Mouse (Mus musculus) liver, embryonic 12.5 days (tissue): Measurements from ENCODE around the gene Asb16. TPM values are rescaled to one million over a fixed set of nuclear protein-coding genes. Genes with fewer than 3 reads are reported as not detected.

Experiments used
- ATAC-seq: fragments of 200-750 bp; cut with Nextera tagmentation; 2 replicates; pipeline ENCODE4 v1.8.0; 2017; ENCODE audit warnings: moderate number of reproducible peaks, mild to moderate bottlenecking, moderate library complexity
- H3K27ac ChIP-seq: fragments of 300-500 bp; sonication (generic); 2 replicates; pipeline ENCODE4 v1.5.1; 2016; ENCODE audit warnings: mild to moderate bottlenecking
- H3K27me3 ChIP-seq: fragments of 300-500 bp; sonication (generic); replicated peaks from 2 replicates; pipeline ENCODE4 v1.6.1; 2016; ENCODE audit warnings: mild to moderate bottlenecking, moderate library complexity
- H3K36me3 ChIP-seq: fragments of 300-500 bp; sonication (generic); 2 replicates; pipeline ENCODE4 v1.6.1; 2016; ENCODE audit warnings: mild to moderate bottlenecking, moderate library complexity
- H3K4me1 ChIP-seq: fragments of 300-500 bp; sonication (generic); 2 replicates; pipeline ENCODE4 v1.6.1; 2016
- H3K4me2 ChIP-seq: fragments of 300-500 bp; sonication (generic); 2 replicates; pipeline ENCODE4 v1.6.1; 2016; ENCODE audit warnings: mild to moderate bottlenecking, moderate library complexity
- H3K4me3 ChIP-seq: fragments of 300-500 bp; sonication (generic); 2 replicates; pipeline ENCODE4 v1.5.1; 2016; ENCODE audit warnings: mild to moderate bottlenecking, moderate library complexity
- H3K9ac ChIP-seq: fragments of 300-500 bp; sonication (generic); 2 replicates; pipeline ENCODE4 v1.6.1; 2016; ENCODE audit warnings: mild to moderate bottlenecking, moderate library complexity
- H3K9me3 ChIP-seq: fragments of 300-500 bp; sonication (generic); replicated peaks from 2 replicates; pipeline ENCODE4 v1.6.1; 2016; ENCODE audit warnings: mild to moderate bottlenecking, moderate library complexity
- WGBS: fragments of 180-500 bp; shearing (Covaris S2); methylation state at CpG from one replicate; pipeline ENCODE4 v1.1.7; 2016; ENCODE audit not compliant: insufficient replicate concordance; 5-methylcytosine and 5-hydroxymethylcytosine counted together
- polyA plus RNA-seq: library from polyadenylated mRNA; unstranded; fragments of >200 nt; fragmentation: Nextera tagmentation; extraction: Ambion mirVana; gene quantifications from 2 replicates; pipeline ENCODE4 v1.2.1, GENCODE M21; 2016

Asb16 gene
- polyA plus RNA-seq, 1 experiment from 2014 or later, result 0.05 TPM

DNA sequence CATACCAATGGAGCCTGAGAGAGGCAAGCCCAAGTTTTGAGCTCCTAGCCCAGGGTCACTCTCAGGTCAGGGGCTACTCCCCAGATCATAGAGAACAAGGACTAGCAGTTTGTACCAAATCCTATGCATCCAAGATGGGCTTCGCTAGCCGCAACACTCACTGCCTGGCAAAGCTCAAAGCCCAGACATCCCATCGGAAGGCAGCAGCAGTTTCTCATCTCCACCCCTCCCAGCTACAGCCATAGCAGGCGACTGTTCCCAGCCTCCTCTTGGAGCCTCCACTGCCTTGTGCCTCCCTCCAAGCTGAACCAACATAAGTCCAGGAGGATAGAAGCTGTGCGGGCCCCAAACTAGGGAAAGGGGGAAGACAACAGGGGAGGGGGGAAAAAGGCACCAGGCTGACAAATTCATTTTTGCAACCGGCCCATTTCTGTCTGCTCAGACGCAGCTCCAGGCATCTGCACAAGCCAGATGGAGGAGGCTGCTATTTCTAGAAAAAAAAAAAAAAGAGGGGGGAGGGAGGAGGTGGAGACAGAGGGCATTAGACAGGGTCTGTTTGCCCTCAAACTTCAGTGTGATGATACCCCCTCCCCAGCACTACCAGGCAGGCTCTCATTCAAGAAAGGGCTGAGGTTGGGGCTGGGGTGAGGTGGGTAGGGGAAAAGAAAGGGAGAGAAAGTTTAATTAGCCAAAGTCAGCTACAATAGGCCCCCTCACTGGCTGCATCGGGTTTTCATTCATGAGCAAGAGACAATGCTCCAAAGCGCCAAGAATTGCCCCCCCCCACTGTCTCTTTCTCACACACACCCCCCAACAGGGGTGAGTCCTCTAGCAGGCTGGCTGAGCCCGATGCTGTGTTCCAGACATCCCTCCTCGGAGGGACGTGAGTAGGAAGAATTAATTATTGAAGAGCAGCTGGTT, 41.0 kb upstream of the Asb16 start:
- peak overlapping the region; percentile 98 for H3K4me2 ChIP-seq
- no peaks in the 10 kb centered on the region for H3K9me3 ChIP-seq
- H3K4me1 ChIP-seq, result peaks cover 62% of the 10 kb centered on the region
- H3K27ac ChIP-seq, result no peak overlapping the region
- no peaks in the 10 kb centered on the region for H3K36me3 ChIP-seq
- H3K4me3 ChIP-seq, result peak overlapping the region; percentile 89
- peaks cover 61% of the 10 kb centered on the region for H3K27me3 ChIP-seq
- H3K9ac ChIP-seq, result 0 out of 2 replicates have a peak overlapping the region, but pooled peaks have one; percentile 12
- WGBS, result 49% methylated on average over 12 of the region's 12 CpGs
- ATAC-seq, result no peak

DNA sequence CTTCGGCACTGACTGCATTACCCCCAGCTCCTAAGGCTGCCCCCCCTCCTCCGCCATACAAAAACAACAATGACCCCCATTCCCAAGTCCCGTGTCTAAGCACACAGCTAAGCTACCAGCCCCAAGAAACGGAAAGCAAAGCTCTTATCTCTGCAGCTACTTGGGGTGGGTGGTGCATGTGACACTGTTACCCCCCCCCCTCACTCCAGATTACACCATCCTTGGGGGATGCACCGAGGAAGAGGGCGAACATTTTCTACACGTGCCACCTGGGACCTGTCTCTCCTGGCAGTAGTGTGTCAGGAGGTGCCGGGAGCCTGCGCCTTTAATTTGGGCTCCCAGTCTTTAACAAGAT, 40.4 kb upstream of the Asb16 start:
- H3K27me3 ChIP-seq, result peaks cover 61% of the 10 kb centered on the region
- peak overlapping the region; percentile 89 for H3K4me3 ChIP-seq
- H3K4me2 ChIP-seq, result peak overlapping the region; percentile 98
- H3K9ac ChIP-seq, result peak overlapping the region; percentile 19; the same call in 1 of the 2 replicates
- H3K4me1 ChIP-seq, result peaks cover 56% of the 10 kb centered on the region
- no peaks in the 10 kb centered on the region for H3K36me3 ChIP-seq
- H3K9me3 ChIP-seq, result no peaks in the 10 kb centered on the region
- 0 out of 2 replicates have a peak overlapping the region, but pooled peaks have one; percentile 20 for H3K27ac ChIP-seq
- no peak for ATAC-seq
- 26% methylated on average over 9 of the region's 9 CpGs for WGBS

DNA sequence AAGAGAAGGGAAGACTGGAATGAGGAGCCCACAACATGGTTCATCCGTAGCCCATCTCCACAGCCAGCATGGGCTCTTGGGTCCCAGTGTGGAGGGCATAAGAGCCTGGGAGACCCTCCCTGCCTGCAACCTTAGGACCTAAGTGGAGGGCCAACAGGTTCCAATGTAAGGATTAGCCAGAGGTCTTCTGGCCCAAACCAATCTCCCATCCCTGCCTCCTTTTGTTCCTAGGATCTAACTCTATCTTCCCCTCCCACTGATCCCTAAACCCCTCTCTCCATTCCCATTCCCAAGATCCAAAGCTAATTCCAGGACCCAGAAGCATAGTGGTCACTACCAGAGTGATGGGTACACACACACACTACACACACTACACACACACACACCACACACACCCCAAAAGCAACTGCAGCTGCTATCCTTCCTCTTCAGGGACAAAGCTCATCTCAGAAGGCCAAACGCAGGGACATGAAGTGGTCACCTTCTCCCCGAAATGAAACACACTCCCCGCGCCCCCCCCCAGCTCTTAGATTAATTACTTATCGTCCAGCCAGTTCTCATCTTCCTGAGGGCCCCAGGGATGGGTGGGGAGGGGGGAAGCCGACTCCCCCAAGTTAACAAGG, 39.8 kb upstream of the Asb16 start:
- H3K4me1 ChIP-seq, result peaks cover 50% of the 10 kb centered on the region
- H3K4me2 ChIP-seq, result peak overlapping the region; percentile 98
- peaks cover 56% of the 10 kb centered on the region for H3K27me3 ChIP-seq
- H3K9me3 ChIP-seq, result no peaks in the 10 kb centered on the region
- peak overlapping the region; percentile 93 for H3K9ac ChIP-seq
- no peak for ATAC-seq
- no peaks in the 10 kb centered on the region for H3K36me3 ChIP-seq
- H3K27ac ChIP-seq, result 0 out of 2 replicates have a peak overlapping the region, but pooled peaks have one; percentile 89
- H3K4me3 ChIP-seq, result peak overlapping the region; percentile 89
- 19% methylated on average over 7 of the region's 7 CpGs for WGBS

GRCm38 (mm10) chr11:102229331-102229953, 39.1 kb upstream of the Asb16 start:
- H3K4me2 ChIP-seq, result peak overlapping the region; percentile 98
- H3K27me3 ChIP-seq, result peaks cover 51% of the 10 kb centered on the region
- H3K9me3 ChIP-seq, result no peaks in the 10 kb centered on the region
- ATAC-seq, result peak; percentile 47
- H3K36me3 ChIP-seq, result no peaks in the 10 kb centered on the region
- peak overlapping the region; percentile 89 for H3K27ac ChIP-seq
- H3K4me3 ChIP-seq, result peak overlapping the region; percentile 89
- H3K4me1 ChIP-seq, result peaks cover 43% of the 10 kb centered on the region
- peak overlapping the region; percentile 93 for H3K9ac ChIP-seq
- WGBS, result 5% methylated on average over 41 of the region's 47 CpGs

DNA sequence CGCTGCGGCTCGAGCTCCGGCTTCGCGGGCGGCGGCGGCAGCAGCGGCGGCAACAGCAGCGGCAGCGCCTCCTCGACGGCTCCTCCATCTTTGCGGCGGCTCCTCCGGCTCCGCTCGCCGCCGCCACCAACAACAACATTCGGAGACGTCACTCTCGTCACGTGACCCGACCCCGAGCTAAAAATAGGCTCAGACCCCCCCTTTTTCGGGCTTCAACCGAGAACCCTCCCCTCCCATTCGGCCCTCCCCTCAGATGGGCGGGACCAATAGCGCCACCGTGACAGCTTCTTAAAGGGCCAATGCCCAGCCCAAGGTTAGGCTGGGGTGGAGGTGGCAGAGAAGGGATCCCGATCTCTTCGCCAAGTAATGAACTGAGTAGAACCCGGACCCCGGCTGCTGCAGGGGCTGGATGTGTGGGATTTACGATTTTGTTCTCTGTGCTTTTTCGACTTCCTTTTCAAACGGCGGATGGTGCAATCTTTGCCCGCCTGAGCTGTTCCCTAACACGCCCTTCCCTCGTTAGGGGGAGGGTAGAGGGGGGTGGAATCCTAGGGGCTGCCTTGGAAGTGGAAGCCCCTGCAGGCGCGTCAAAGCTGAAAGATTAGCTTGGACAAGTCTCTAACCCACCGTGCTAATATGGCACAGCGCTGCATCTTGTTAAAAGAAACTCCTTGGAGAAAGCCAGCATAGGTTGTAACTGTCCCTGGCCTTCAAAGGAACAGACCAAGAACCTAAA, 38.4 kb upstream of the Asb16 start, which contains the start of gene Hdac5:
Hdac5 (minus strand) TSS at position 161 of the 736 bp plus-strand sequence.
- Histone ChIP-seq H3K27me3 (peaks cover 44% of the 10 kb centered on the region), H3K9me3 (no peaks in the 10 kb centered on the region), H3K4me2 (peak within 1 kb of the TSS; percentile 98), H3K4me1 (peaks cover 36% of the 10 kb centered on the region), H3K36me3 (no peaks in the 10 kb centered on the region), H3K9ac (peak within 1 kb of the TSS; percentile 93), H3K27ac (peak within 1 kb of the TSS; percentile 89), H3K4me3 (peak within 1 kb of the TSS; percentile 89)
- under 1% methylated on average over 46 of the region's 49 CpGs for WGBS
- ATAC-seq, result peak; percentile 94

GRCm38 (mm10) chr11:102236022-102236421, 32.5 kb upstream of the Asb16 start:
- H3K4me3 ChIP-seq, result no peak overlapping the region
- ATAC-seq, result no peak
- H3K27me3 ChIP-seq, result peaks cover 6% of the 10 kb centered on the region; the same call in 1 of the 2 replicates
- H3K9ac ChIP-seq, result no peak overlapping the region
- no peaks in the 10 kb centered on the region for H3K36me3 ChIP-seq
- no peaks in the 10 kb centered on the region for H3K9me3 ChIP-seq
- WGBS, result 19% methylated on average over 2 of the region's 2 CpGs
- no peak overlapping the region for H3K27ac ChIP-seq
- peaks cover 14% of the 10 kb centered on the region for H3K4me1 ChIP-seq
- no peak overlapping the region for H3K4me2 ChIP-seq

DNA sequence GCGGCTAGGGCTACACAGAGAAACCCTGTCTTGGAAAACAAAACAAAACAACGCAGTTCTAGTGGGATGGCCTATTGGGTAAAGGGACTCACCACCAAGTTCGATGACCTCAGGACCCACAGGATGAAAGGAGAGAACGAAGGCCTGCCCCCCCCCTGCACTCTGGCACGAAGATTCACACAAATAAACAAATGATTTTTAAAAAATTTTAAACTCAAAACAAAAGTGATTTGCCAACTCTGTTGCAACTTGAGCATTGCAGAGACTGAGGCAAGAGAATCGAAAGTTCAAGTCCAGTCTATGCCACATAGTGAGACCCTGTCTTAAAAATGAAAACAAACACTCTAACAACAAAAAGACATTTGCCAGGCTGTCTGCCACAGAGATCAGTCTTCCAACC, 27.9 kb upstream of the Asb16 start:
- Histone ChIP-seq H3K9me3 (no peaks in the 10 kb centered on the region), H3K9ac (no peak overlapping the region), H3K27me3 (peaks cover 22% of the 10 kb centered on the region), H3K4me2 (no peak overlapping the region), H3K27ac (no peak overlapping the region), H3K36me3 (no peaks in the 10 kb centered on the region), H3K4me3 (no peak overlapping the region), H3K4me1 (peaks cover 22% of the 10 kb centered on the region)
- WGBS, result 76% methylated on average over 6 of the region's 6 CpGs
- no peak for ATAC-seq

DNA sequence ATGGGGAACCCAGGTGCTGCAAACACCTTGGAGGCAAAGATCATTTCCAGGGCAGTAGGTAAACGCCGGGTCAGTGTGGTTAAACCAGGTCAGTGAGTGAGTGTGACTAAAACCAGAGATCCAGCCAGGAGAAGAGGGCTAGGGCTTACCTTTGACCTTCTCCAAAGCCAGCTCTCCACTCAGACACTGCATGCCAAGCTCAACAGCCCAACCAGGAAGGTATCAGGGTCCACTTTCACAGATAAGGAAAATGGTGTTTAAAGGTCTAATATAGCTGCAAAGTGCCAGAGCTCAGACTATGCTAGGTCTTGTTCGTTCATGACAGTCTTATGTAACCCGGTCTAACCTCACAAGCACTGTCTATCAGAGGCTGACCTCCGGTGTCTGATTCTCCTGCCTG, 27.3 kb upstream of the Asb16 start:
- H3K27ac ChIP-seq, result no peak overlapping the region
- no peaks in the 10 kb centered on the region for H3K9me3 ChIP-seq
- H3K36me3 ChIP-seq, result no peaks in the 10 kb centered on the region
- H3K9ac ChIP-seq, result no peak overlapping the region
- peaks cover 16% of the 10 kb centered on the region for H3K4me1 ChIP-seq
- 66% methylated on average over 5 of the region's 5 CpGs for WGBS
- no peak overlapping the region for H3K4me2 ChIP-seq
- peaks cover 26% of the 10 kb centered on the region for H3K27me3 ChIP-seq
- ATAC-seq, result 0 out of 2 replicates have a peak, but pooled peaks have one; percentile 37
- H3K4me3 ChIP-seq, result no peak overlapping the region

GRCm38 (mm10) chr11:102241874-102242273, 26.7 kb upstream of the Asb16 start:
- ATAC-seq, result no peak
- Histone ChIP-seq H3K27ac (no peak overlapping the region), H3K36me3 (no peaks in the 10 kb centered on the region), H3K4me2 (no peak overlapping the region), H3K4me1 (peaks cover 12% of the 10 kb centered on the region), H3K9me3 (no peaks in the 10 kb centered on the region), H3K9ac (no peak overlapping the region), H3K4me3 (no peak overlapping the region), H3K27me3 (peaks cover 26% of the 10 kb centered on the region)
- WGBS, result 50% methylated on average over 5 of the region's 5 CpGs

- Histone ChIP-seq H3K4me2 (peak overlapping the region; percentile 60), H3K36me3 (no peaks in the 10 kb centered on the region), H3K4me1 (peaks cover 21% of the 10 kb centered on the region), H3K9ac (peak overlapping the region; percentile 48; the same call in 1 of the 2 replicates), H3K9me3 (no peaks in the 10 kb centered on the region), H3K27ac (no peak overlapping the region), H3K27me3 (peaks cover 20% of the 10 kb centered on the region), H3K4me3 (peak overlapping the region; percentile 36)
- ATAC-seq, result no peak
- 2% methylated on average over 32 of the region's 32 CpGs for WGBS
These were observed 23.6 kb upstream of the Asb16 start for GRCm38 (mm10) chr11:102244926-102245449.
